Mouse (Mus musculus) ES-E14 (cell line): ENCODE data around the gene Efcab14.

Experiments
- CHD2 ChIP-seq: IDR thresholded peaks from 2 replicates; pipeline ENCODE4 v1.6.1; 2014; ENCODE audit warnings: mild to moderate bottlenecking, low read depth, low read length, inconsistent platforms
- HCFC1 ChIP-seq: IDR thresholded peaks from 2 replicates; pipeline ENCODE4 v1.6.1; 2012; ENCODE audit warnings: low read length, inconsistent platforms, borderline replicate concordance; ENCODE audit not compliant: insufficient read depth

- TF ChIP-seq CHD2 (no peak), HCFC1 (no peak)
These were observed 28.5 kb upstream of the Efcab14 start for GRCm38 (mm10) chr4:115708974-115709593.
